Mouse (Mus musculus) layer of hippocampus, adult 2 months (tissue): ENCODE results near the gene Phf23. TPM values are rescaled to one million over a fixed set of nuclear protein-coding genes. Genes with fewer than 3 reads are reported as not detected.

ENCODE experiments used
- DNase-seq, 2 experiments: peaks; one replicate each; pipeline ENCODE4 v3.0.0; 2022; ENCODE audit warnings: low spot score in 2 of 2
- H3K27ac ChIP-seq: fragments of 200-600 bp; 2 replicates; pipeline ENCODE4 v1.8.1; 2022
- H3K4me3 ChIP-seq: fragments of 200-600 bp; 2 replicates; pipeline ENCODE4 v1.8.1; 2022; ENCODE audit warnings: mild to moderate bottlenecking
- CTCF ChIP-seq: fragments of 200-600 bp; conservative IDR thresholded peaks from 2 replicates; pipeline ENCODE4 v1.8.1; 2022; ENCODE audit warnings: antibody characterized with exemption, mild to moderate bottlenecking, moderate library complexity
- total RNA-seq, 2 experiments: library from RNA; stranded (reverse); gene quantifications; 2 replicates each; pipeline ENCODE4 v1.2.3; 2021

Gene Phf23
- total RNA-seq, 2 experiments from 2014 or later: 40.5 to 42.6 TPM

DNA sequence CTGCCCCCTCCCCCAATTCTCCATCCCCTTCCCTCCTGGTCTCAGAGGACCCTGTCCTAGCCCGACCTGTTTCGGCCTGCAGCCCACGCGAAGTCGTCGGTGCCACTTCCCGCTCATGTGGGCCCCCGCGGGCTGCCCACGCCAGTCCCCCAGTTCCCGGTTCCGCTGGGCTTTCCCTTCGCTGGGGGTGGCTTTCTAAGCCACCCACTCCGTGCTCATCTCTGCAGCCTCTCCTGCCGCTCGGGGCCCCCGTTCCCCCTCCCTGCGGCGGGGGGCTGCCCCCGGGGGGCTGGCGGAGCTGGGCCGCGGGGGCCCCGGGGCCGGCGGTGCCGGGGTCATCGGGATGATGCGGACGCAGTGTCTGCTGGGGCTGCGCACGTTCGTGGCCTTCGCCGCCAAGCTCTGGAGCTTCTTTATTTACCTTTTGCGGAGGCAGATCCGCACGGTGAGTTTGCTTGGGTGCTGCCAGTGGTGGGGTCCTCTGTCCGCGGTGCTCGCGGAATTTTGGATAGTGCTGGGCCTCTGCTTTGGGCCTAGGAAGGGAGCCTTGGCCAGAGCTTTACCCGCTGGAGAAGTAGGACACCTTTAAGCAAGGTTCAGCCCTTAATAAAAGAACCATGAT is 14.3 kb upstream of the Phf23 start, which contains the start of gene Ctdnep1:
Gene Ctdnep1, plus strand, starts transcription at position 16 of the 622 bp plus-strand sequence.
- peak within 1 kb of the TSS; percentile 100 for H3K27ac ChIP-seq
- TF ChIP-seq CTCF: no peak
- DNase-seq: no peak
- peak within 1 kb of the TSS; percentile 98 for H3K4me3 ChIP-seq

DNA sequence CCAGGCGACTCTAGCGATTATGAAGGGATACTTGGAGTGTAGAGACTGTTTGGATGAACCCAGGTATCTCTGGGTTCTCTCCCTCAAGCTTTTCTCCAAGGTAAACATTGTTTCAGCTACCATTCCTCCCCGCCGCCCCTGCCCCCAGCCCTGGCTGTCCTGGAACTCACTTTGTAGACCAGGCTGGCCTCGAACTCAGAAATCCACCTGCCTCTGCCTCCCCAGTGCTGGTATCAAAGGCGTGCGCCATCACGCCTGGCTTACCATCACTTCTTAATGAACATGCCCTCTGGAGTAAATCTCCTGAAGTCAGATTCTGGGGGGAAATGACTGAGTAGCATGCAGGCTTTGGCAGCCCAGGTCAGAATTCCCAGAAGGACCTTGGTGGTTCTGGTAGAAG is 13.4 kb upstream of the Phf23 start, which contains the start of gene Elp5:
Gene Elp5, minus strand, starts transcription at position 293 of the 400 bp plus-strand sequence.
- peak within 1 kb of the TSS; percentile 100 for H3K27ac ChIP-seq
- TF ChIP-seq CTCF: no peak

DNA sequence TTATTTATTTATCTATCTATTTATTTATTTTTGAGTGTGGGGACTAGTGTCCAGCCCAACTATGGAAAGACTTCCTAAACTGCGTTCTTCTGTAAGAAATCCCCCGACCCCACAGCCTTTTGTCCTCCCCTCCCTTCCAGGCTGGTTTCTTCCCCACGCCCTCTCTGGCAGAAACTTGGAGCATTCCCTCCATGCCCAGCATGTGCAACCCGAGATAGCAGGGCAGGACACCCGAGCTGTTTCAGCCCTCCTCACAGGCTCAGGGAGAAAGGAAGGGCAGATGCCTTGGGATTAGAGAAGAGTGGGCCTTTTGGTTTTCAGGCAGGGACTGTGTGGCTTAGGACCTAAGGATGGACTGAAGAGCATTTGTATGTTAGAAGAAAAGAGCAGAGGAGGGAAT is 12.7 kb upstream of the Phf23 start:
- no peak for TF ChIP-seq CTCF
- peak overlapping the region; percentile 98; the same call in 1 of the 2 replicates for H3K4me3 ChIP-seq
- peak overlapping the region; percentile 100; the same call in 1 of the 2 replicates for H3K27ac ChIP-seq
- no peak for DNase-seq

More for the DNA sequence above, 13.4 kb upstream of the Phf23 start, which contains the start of gene Elp5:
- no peak for DNase-seq
- H3K4me3 ChIP-seq: peak within 1 kb of the TSS; percentile 98

DNA sequence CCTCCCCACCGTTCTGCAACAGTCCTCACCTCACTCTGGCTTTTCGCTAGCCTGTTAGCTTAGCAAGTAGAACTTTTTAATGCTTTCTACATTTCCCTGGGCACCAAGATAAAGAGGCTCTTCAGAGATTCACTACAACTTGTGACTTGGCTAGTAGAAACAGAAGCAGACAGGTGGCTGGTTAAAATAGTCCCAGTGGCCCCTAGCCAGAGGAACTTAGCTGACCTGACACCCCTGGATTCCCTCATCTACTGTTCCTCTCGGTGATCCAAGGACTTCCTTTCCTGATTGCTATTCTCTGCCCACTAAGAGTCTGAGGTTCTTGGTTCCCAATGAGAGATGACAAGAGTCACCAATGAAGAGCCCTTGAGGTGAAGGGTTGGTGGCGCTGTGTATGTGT is 12.2 kb upstream of the Phf23 start:
- Histone ChIP-seq H3K4me3 (no peak overlapping the region), H3K27ac (0 out of 2 replicates have a peak overlapping the region, but pooled peaks have one; percentile 100)
- TF ChIP-seq CTCF: no peak
- no peak for DNase-seq

DNA sequence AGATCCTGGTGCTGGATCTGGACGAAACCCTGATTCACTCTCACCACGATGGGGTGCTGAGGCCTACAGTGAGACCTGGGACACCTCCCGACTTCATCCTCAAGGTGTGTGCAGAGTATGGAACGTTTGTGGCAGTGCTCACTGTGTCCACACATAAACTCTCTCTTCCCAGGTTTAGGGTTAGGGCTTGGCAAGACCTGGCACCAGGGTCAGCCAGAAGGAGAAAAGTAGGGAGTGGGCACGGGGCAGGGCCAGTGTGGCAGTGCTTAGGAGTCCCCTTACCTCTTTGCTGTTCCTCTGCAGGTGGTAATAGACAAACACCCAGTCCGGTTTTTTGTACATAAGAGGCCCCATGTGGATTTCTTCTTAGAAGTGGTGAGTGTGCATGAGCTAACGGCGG is 11.1 kb upstream of the Phf23 start:
- no peak for DNase-seq
- TF ChIP-seq CTCF: no peak
- Histone ChIP-seq H3K27ac (no peak overlapping the region), H3K4me3 (no peak overlapping the region)

DNA sequence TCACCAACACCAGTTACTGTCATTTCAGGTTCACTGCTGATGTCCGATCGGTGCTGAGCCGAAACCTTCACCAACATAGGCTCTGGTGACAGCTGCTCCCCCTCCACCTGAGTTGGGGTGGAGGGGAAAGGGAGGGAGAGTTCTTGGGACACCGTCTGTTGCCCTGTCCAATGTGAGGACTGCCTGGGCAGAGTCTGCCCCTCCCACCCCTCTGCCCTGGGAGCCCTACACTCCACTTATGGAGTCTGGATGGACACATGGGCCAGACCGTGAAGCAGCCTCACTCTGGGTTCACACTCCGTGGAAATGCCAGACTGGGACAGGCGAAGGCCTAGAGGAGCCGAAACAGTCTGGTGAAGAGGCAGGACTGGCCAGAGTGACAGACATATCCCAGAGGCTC is 5.6 kb upstream of the Phf23 start:
- DNase-seq: no peak
- no peak for TF ChIP-seq CTCF
- no peak overlapping the region for H3K4me3 ChIP-seq
- H3K27ac ChIP-seq: peak overlapping the region; percentile 98; the same call in 1 of the 2 replicates

DNA sequence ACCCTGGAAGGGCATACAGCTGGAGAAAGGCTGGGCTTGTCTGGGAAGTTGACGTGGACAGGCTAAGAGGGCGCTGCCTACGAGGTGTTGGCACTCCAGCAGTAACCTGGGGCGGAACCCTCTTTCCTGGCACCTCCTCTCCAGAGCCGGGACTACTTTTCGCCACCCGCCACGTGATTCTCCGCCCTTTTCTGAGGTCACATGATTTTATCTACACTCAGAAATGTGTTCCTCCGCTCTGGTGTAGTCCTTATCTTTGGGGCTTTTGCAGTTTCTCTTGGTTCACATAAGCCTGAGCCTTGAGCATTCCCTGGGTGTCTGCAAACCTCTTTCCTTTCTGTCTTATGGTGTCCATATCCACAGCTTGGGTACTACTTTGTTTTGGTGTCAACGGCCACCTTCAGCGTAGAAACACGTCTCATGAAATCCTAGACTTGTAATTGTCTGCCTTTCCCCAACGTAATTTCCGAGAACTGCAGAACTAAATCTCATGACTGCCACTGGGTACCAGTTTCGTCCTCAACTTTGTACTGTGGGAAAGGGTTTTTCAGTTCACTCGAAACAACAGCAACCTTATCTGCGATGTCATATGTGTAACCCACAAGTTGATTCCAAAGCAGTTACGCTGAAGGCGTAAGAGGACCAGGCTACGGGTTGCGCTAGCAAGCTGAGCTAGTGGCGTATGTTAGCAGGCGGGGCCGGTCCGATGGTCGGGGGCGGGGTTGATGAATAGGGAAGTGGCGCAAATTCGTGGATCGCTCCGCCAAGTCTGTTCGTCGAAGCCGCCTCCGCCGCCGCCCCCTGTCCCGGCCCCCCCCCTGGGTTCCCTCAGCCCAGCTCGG is 4.5 kb upstream of the Phf23 start, which contains the start of gene Gabarap:
Gene Gabarap, plus strand, starts transcription at position 294 of the 842 bp plus-strand sequence.
- peak; percentile 95 to 96 for DNase-seq
- no peak for TF ChIP-seq CTCF
- Histone ChIP-seq H3K27ac (peak within 1 kb of the TSS; percentile 98), H3K4me3 (peak within 1 kb of the TSS; percentile 84)

DNA sequence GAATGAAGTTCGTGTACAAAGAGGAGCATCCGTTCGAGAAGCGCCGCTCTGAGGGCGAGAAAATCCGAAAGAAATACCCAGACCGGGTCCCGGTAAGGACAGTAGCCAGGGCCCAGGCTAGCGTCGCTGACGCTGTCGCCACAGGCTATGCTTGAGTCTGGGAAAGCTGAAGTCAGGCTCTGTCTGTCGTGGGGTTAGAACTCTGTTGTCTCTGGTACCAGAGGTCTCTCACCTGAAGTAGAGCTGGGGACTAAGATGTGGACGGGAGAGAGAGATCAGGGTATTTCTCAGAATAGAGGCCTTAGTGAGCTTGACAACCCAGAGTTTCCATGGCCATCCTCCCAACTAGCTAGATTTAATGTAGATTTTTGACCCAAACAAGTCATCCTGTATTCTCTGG is 3.9 kb upstream of the Phf23 start:
- Histone ChIP-seq H3K4me3 (peak overlapping the region; percentile 84), H3K27ac (peak overlapping the region; percentile 98)
- no peak for DNase-seq
- TF ChIP-seq CTCF: no peak

DNA sequence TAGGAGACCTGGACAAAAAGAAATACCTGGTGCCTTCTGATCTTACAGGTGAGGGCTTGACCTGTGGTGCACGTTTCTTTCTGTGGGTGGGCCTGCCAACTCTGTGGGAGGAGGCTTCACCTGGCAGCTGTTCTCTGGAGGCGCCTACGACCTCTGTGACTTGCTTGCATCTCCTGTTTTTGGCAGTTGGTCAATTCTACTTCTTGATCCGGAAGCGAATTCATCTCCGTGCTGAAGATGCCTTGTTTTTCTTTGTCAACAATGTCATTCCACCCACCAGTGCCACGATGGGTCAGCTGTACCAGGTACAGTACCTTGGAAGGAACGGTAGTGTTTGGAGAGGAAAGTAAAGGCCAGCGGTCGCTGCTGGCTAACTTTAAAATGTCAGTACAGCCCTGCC is 3.2 kb upstream of the Phf23 start:
- TF ChIP-seq CTCF: no peak
- peak overlapping the region; percentile 84 for H3K4me3 ChIP-seq
- H3K27ac ChIP-seq: peak overlapping the region; percentile 98
- DNase-seq: no peak

DNA sequence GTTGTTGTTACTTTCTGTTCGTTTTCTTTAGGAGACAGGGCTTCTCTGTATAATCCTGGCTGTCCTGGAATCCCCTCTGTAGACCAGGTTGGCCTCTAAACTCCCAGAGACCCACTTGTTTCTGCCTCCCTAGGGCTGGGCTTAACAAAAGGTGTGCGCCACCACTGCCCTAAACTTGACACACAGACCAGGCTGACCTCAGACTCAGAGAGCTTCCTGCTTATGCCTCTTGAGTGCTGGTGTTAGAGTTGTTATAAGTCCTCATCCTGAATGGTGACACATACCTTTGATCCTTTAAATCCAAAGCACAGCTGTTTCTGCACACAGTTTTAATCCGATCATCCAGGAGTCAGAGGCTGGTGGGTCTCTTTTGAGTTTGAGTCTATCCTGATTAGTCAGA is 2.6 kb upstream of the Phf23 start:
- Histone ChIP-seq H3K27ac (peak overlapping the region; percentile 98), H3K4me3 (peak overlapping the region; percentile 84)
- DNase-seq: no peak
- TF ChIP-seq CTCF: no peak

DNA sequence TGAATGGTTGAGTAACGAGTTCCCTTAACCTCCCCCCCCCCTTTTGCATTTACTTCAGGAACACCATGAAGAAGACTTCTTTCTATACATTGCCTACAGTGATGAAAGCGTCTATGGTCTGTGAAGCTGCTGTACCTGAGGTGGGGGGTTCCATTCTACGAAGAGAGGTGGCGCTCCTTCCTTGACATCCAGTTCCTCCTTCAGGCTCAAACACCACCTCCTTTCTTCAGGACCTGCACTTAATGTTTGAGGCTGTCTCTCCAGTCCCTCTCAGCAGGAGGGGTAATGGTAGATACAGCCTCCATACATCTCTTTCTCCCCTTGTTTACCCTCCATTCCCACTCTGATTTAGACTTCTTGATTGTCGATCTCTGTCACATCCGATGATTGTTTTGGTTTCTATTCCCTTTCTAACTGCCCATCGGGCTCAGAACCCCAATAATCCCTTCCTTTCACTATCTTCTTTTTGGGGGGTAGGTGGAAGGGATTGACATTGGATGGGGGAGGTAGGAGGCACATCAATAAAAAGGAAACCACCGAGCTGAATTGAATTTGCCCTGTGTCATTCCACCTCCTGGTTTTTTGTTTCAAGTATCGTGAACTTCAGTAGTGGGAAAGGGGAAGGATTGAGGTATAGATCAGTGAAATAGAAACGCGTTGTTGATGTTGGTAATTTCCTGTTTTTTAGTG is 1.0 kb upstream of the Phf23 start:
- no peak overlapping the region; the same call in 1 of the 2 replicates for H3K27ac ChIP-seq
- TF ChIP-seq CTCF: 0 out of 2 replicates have a peak, but pooled peaks have one; percentile 17
- H3K4me3 ChIP-seq: no peak overlapping the region
- no peak for DNase-seq

DNA sequence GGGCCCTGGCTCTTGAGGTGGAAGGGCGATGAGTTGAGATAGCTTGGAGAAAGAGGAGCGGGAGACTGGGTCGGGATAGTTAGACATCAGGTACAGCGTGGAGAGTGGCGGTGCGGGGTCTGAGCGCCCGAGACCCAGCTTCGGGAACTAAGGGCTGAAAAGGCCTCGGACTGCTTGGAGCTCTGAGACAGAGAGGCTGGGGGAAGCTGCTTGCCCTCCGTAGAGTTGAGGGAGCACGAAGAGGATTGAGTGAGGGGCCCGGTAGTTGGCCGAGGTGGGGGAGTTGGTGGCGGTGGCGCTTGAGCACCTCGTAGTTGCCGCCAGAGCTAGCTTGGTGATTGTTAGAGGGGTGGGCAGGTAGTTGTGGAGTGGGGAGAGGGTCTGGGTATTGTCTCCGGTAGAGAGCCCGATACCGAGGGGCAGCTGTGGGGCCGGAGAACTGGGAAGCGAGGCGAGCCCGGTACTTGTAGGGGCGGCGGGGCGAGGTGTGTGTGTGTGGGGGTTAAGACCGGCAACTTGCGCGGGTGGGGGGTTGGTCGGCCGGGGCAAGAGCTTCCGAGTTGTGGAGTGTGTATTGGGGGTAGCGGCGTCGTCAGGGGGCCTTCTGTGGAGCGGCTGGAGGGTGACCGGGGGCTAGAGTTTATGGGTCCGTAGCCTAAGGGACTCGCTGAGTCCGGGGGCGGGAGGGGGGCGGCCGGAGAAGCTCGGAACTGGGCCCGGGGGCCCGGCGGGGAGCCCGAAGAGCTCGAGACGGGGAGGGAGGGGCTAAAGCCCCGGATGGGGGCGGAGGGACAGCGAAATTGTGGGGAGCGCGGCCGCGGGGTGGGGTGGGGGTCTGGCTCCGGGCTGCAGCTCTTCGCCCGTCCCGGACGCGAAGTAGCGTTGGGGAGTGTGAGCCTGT is 834 bp downstream of the Phf23 start:
- no peak for DNase-seq

More for the DNA sequence above, 834 bp downstream of the Phf23 start:
- Histone ChIP-seq H3K4me3 (peak overlapping the region; percentile 83), H3K27ac (peak overlapping the region; percentile 92)
- TF ChIP-seq CTCF: no peak
